Mouse (Mus musculus): ENCODE measurements around the gene Auts2. TPM values are rescaled to one million over a fixed set of nuclear protein-coding genes. Genes with fewer than 3 reads are reported as not detected.

Gene Auts2
- polyA plus RNA-seq, 1 experiment from 2014 or later: 1.8 TPM

- H3K4me1 ChIP-seq (ENCODE audit: control insufficient read depth, low read depth, low read length): no peaks in the 10 kb centered on the region
- H3K36me3 ChIP-seq (ENCODE audit: control insufficient read depth, insufficient read depth): no peaks in the 10 kb centered on the region
- H3K27me3 ChIP-seq (ENCODE audit: control insufficient read depth, insufficient read depth, low read depth, low read length): no peaks in the 10 kb centered on the region
- no peak overlapping the region for H3K9ac ChIP-seq (ENCODE audit: low read depth, low read length)
- no peak overlapping the region for H3K4me3 ChIP-seq (ENCODE audit: low read depth, low read length)
- H3K4me2 ChIP-seq (ENCODE audit: low read depth, low read length): no peak overlapping the region
- no peak for ATAC-seq (ENCODE audit: low read depth)
- 77% methylated on average over 15 of the region's 15 CpGs for WGBS (ENCODE audit: insufficient replicate concordance)
- no peak overlapping the region for H3K27ac ChIP-seq (ENCODE audit: low read length)
- H3K9me3 ChIP-seq (replicated peaks; ENCODE audit: control insufficient read depth, low read length): no peaks in the 10 kb centered on the region
Observed at GRCm38 (mm10) chr5:132033491-132034350, 509.4 kb downstream of the Auts2 start.

GRCm38 (mm10) chr5:132030941-132031531, 512.1 kb downstream of the Auts2 start:
- ATAC-seq (ENCODE audit: low read depth): no peak
- H3K36me3 ChIP-seq (ENCODE audit: control insufficient read depth, insufficient read depth): no peaks in the 10 kb centered on the region
- no peak overlapping the region for H3K9ac ChIP-seq (ENCODE audit: low read depth, low read length)
- no peaks in the 10 kb centered on the region for H3K27me3 ChIP-seq (ENCODE audit: control insufficient read depth, insufficient read depth, low read depth, low read length)
- H3K9me3 ChIP-seq (replicated peaks; ENCODE audit: control insufficient read depth, low read length): no peaks in the 10 kb centered on the region
- H3K27ac ChIP-seq (ENCODE audit: low read length): no peak overlapping the region
- no peaks in the 10 kb centered on the region for H3K4me1 ChIP-seq (ENCODE audit: control insufficient read depth, low read depth, low read length)
- no peak overlapping the region for H3K4me3 ChIP-seq (ENCODE audit: low read depth, low read length)
- WGBS (ENCODE audit: insufficient replicate concordance): 58% methylated on average over 15 of the region's 15 CpGs
- H3K4me2 ChIP-seq (ENCODE audit: low read depth, low read length): no peak overlapping the region

GRCm38 (mm10) chr5:132029638-132030037, 513.5 kb downstream of the Auts2 start:
- 79% methylated on average over 11 of the region's 11 CpGs for WGBS (ENCODE audit: insufficient replicate concordance)
- Histone ChIP-seq H3K36me3 (ENCODE audit: control insufficient read depth, insufficient read depth) (no peaks in the 10 kb centered on the region), H3K9ac (ENCODE audit: low read depth, low read length) (no peak overlapping the region), H3K27ac (ENCODE audit: low read length) (no peak overlapping the region), H3K27me3 (ENCODE audit: control insufficient read depth, insufficient read depth, low read depth, low read length) (no peaks in the 10 kb centered on the region), H3K4me2 (ENCODE audit: low read depth, low read length) (no peak overlapping the region), H3K4me1 (ENCODE audit: control insufficient read depth, low read depth, low read length) (no peaks in the 10 kb centered on the region), H3K4me3 (ENCODE audit: low read depth, low read length) (no peak overlapping the region), H3K9me3 (replicated peaks; ENCODE audit: control insufficient read depth, low read length) (no peaks in the 10 kb centered on the region)
- ATAC-seq (ENCODE audit: low read depth): no peak

- Histone ChIP-seq H3K4me3 (ENCODE audit: low read depth, low read length) (no peak overlapping the region), H3K27me3 (ENCODE audit: control insufficient read depth, insufficient read depth, low read depth, low read length) (no peaks in the 10 kb centered on the region), H3K9me3 (replicated peaks; ENCODE audit: control insufficient read depth, low read length) (no peaks in the 10 kb centered on the region), H3K36me3 (ENCODE audit: control insufficient read depth, insufficient read depth) (no peaks in the 10 kb centered on the region), H3K9ac (ENCODE audit: low read depth, low read length) (no peak overlapping the region), H3K4me1 (ENCODE audit: control insufficient read depth, low read depth, low read length) (no peaks in the 10 kb centered on the region), H3K27ac (ENCODE audit: low read length) (no peak overlapping the region), H3K4me2 (ENCODE audit: low read depth, low read length) (no peak overlapping the region)
- WGBS (ENCODE audit: insufficient replicate concordance): 78% methylated on average over 12 of the region's 12 CpGs
- ATAC-seq (ENCODE audit: low read depth): no peak
Observed at GRCm38 (mm10) chr5:132029038-132029437, 514.1 kb downstream of the Auts2 start.

GRCm38 (mm10) chr5:132027859-132028498, 515.2 kb downstream of the Auts2 start:
- WGBS (ENCODE audit: insufficient replicate concordance): 43% methylated on average over 5 of the region's 5 CpGs
- no peak overlapping the region for H3K4me3 ChIP-seq (ENCODE audit: low read depth, low read length)
- no peak overlapping the region for H3K9ac ChIP-seq (ENCODE audit: low read depth, low read length)
- no peaks in the 10 kb centered on the region for H3K4me1 ChIP-seq (ENCODE audit: control insufficient read depth, low read depth, low read length)
- ATAC-seq (ENCODE audit: low read depth): no peak
- H3K9me3 ChIP-seq (replicated peaks; ENCODE audit: control insufficient read depth, low read length): no peaks in the 10 kb centered on the region
- H3K27ac ChIP-seq (ENCODE audit: low read length): no peak overlapping the region
- H3K27me3 ChIP-seq (ENCODE audit: control insufficient read depth, insufficient read depth, low read depth, low read length): no peaks in the 10 kb centered on the region
- no peaks in the 10 kb centered on the region for H3K36me3 ChIP-seq (ENCODE audit: control insufficient read depth, insufficient read depth)
- no peak overlapping the region for H3K4me2 ChIP-seq (ENCODE audit: low read depth, low read length)

GRCm38 (mm10) chr5:132013296-132013695, 529.8 kb downstream of the Auts2 start:
- Histone ChIP-seq H3K9me3 (replicated peaks; ENCODE audit: control insufficient read depth, low read length) (no peaks in the 10 kb centered on the region), H3K4me3 (ENCODE audit: low read depth, low read length) (no peak overlapping the region), H3K4me1 (ENCODE audit: control insufficient read depth, low read depth, low read length) (no peaks in the 10 kb centered on the region), H3K27me3 (ENCODE audit: control insufficient read depth, insufficient read depth, low read depth, low read length) (no peaks in the 10 kb centered on the region), H3K4me2 (ENCODE audit: low read depth, low read length) (no peak overlapping the region), H3K36me3 (ENCODE audit: control insufficient read depth, insufficient read depth) (no peaks in the 10 kb centered on the region), H3K27ac (ENCODE audit: low read length) (no peak overlapping the region), H3K9ac (ENCODE audit: low read depth, low read length) (no peak overlapping the region)
- WGBS (ENCODE audit: insufficient replicate concordance): 67% methylated on average over 7 of the region's 7 CpGs
- no peak for ATAC-seq (ENCODE audit: low read depth)

- Histone ChIP-seq H3K4me2 (ENCODE audit: low read depth, low read length) (no peak overlapping the region), H3K27me3 (ENCODE audit: control insufficient read depth, insufficient read depth, low read depth, low read length) (no peaks in the 10 kb centered on the region), H3K9me3 (replicated peaks; ENCODE audit: control insufficient read depth, low read length) (no peaks in the 10 kb centered on the region), H3K4me1 (ENCODE audit: control insufficient read depth, low read depth, low read length) (no peaks in the 10 kb centered on the region), H3K9ac (ENCODE audit: low read depth, low read length) (no peak overlapping the region), H3K4me3 (ENCODE audit: low read depth, low read length) (no peak overlapping the region), H3K27ac (ENCODE audit: low read length) (no peak overlapping the region), H3K36me3 (ENCODE audit: control insufficient read depth, insufficient read depth) (no peaks in the 10 kb centered on the region)
- no peak for ATAC-seq (ENCODE audit: low read depth)
Observed at GRCm38 (mm10) chr5:132011795-132012194, 531.3 kb downstream of the Auts2 start.

GRCm38 (mm10) chr5:132008703-132009222, 534.4 kb downstream of the Auts2 start:
- no peaks in the 10 kb centered on the region for H3K27me3 ChIP-seq (ENCODE audit: control insufficient read depth, insufficient read depth, low read depth, low read length)
- no peak overlapping the region for H3K27ac ChIP-seq (ENCODE audit: low read length)
- no peaks in the 10 kb centered on the region for H3K9me3 ChIP-seq (replicated peaks; ENCODE audit: control insufficient read depth, low read length)
- WGBS (ENCODE audit: insufficient replicate concordance): 59% methylated on average over 7 of the region's 7 CpGs
- H3K9ac ChIP-seq (ENCODE audit: low read depth, low read length): no peak overlapping the region
- no peak overlapping the region for H3K4me2 ChIP-seq (ENCODE audit: low read depth, low read length)
- no peaks in the 10 kb centered on the region for H3K36me3 ChIP-seq (ENCODE audit: control insufficient read depth, insufficient read depth)
- no peak for ATAC-seq (ENCODE audit: low read depth)
- no peaks in the 10 kb centered on the region for H3K4me1 ChIP-seq (ENCODE audit: control insufficient read depth, low read depth, low read length)
- no peak overlapping the region for H3K4me3 ChIP-seq (ENCODE audit: low read depth, low read length)

- no peak overlapping the region for H3K4me2 ChIP-seq (ENCODE audit: low read depth, low read length)
- no peaks in the 10 kb centered on the region for H3K36me3 ChIP-seq (ENCODE audit: control insufficient read depth, insufficient read depth)
- no peak overlapping the region for H3K27ac ChIP-seq (ENCODE audit: low read length)
- H3K4me1 ChIP-seq (ENCODE audit: control insufficient read depth, low read depth, low read length): no peaks in the 10 kb centered on the region
- no peaks in the 10 kb centered on the region for H3K9me3 ChIP-seq (replicated peaks; ENCODE audit: control insufficient read depth, low read length)
- WGBS (ENCODE audit: insufficient replicate concordance): 58% methylated on average over 4 of the region's 4 CpGs
- H3K27me3 ChIP-seq (ENCODE audit: control insufficient read depth, insufficient read depth, low read depth, low read length): no peaks in the 10 kb centered on the region
- no peak for ATAC-seq (ENCODE audit: low read depth)
- H3K4me3 ChIP-seq (ENCODE audit: low read depth, low read length): no peak overlapping the region
- H3K9ac ChIP-seq (ENCODE audit: low read depth, low read length): no peak overlapping the region
Observed at GRCm38 (mm10) chr5:132007907-132008306, 535.2 kb downstream of the Auts2 start.
